Mouse (Mus musculus) left cerebral cortex, adult 2 months (tissue): ENCODE data around the gene Prrt1. TPM values are rescaled to one million over a fixed set of nuclear protein-coding genes. Genes with fewer than 3 reads are reported as not detected.

ENCODE experiments used
- DNase-seq, 2 experiments: peaks; one replicate each; pipeline ENCODE4 v3.0.0; 2021 to 2022; ENCODE audit warnings: low spot score in 2 of 2, mixed read lengths in 1 of 2; ENCODE audit errors: extremely low spot score in 1 of 2
- H3K27ac ChIP-seq: fragments of 200-600 bp; 2 replicates; pipeline ENCODE4 v1.8.1; 2022
- H3K4me3 ChIP-seq: fragments of 200-600 bp; 2 replicates; pipeline ENCODE4 v1.8.1; 2022
- CTCF ChIP-seq: fragments of 200-600 bp; IDR thresholded peaks from 2 replicates; pipeline ENCODE4 v1.8.1; 2022; ENCODE audit warnings: antibody characterized with exemption, mild to moderate bottlenecking, moderate library complexity
- intact Hi-C: fragments of 180-260 bp; cut with DNase I; formaldehyde crosslinking; loops from one replicate; pipeline ENCODE4 v1.15.1; 2025
- total RNA-seq, 2 experiments: library from RNA; stranded (reverse); gene quantifications; 2 replicates each; pipeline ENCODE4 v1.2.3; 2021

The Prrt1 gene
- total RNA-seq, 2 experiments from 2014 or later, result 172 to 205 TPM

GRCm38 (mm10) chr17:34601796-34602195 is 27.5 kb upstream of the Prrt1 start:
- intact Hi-C loops, result loop anchor here (1.0 kb wide), 1 partner anchor 8 kb away; no protein-coding TSS in a partner anchor
- H3K4me3 ChIP-seq, result no peak overlapping the region
- H3K27ac ChIP-seq, result no peak overlapping the region
- no peak for DNase-seq
- no peak for TF ChIP-seq CTCF

DNA sequence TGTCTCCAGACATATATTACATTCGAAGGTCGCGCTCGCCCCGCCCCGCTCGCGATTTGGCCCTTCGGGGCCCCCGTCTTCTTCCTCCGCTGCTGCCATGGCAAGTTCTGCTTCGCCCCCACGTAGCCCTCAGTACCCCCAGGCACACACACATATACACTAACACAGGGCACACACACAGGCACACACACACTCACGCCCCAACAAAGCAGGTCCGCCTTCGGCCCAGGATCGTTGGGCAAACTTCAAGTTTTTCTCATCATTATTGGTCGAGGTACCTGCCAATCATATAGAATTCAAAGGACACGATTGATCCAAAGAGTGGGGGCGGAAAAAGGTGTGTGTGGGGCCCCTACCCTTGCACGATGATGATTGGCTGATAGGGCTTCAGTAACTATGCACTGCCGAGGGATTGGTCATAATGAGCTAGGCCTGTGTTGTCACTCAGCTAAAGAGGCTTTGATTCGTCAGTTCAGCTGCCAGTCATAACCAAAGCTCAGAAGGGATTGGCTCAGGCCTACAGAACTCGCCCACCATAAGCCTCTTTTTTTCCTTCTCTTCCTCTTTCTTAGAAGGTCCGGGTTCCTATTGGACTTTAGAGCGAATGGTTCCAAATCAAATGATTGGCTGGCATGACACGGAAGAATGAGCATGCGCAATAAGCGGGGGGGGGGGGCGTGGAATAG is 25.8 kb upstream of the Prrt1 start, which contains the start of gene Rnf5:
Gene Rnf5 (minus strand): TSS at position 316 of the 686 bp plus-strand sequence.
- intact Hi-C loops, result no loop called here
- no peak for TF ChIP-seq CTCF
- peak; percentile 98 to 99 for DNase-seq
- H3K4me3 ChIP-seq, result peak within 1 kb of the TSS; percentile 68
- peak within 1 kb of the TSS; percentile 99 for H3K27ac ChIP-seq

- intact Hi-C loops, result no loop called here
- peak; percentile 94 to 97 for DNase-seq
- peak within 1 kb of the TSS; percentile 68 for H3K4me3 ChIP-seq
- TF ChIP-seq CTCF, result no peak
- peak within 1 kb of the TSS; percentile 99 for H3K27ac ChIP-seq
These were observed 25.2 kb upstream of the Prrt1 start, which contains the start of gene Agpat1 for GRCm38 (mm10) chr17:34604061-34604508. Agpat1 (plus strand) TSS chr17:34604262.

DNA sequence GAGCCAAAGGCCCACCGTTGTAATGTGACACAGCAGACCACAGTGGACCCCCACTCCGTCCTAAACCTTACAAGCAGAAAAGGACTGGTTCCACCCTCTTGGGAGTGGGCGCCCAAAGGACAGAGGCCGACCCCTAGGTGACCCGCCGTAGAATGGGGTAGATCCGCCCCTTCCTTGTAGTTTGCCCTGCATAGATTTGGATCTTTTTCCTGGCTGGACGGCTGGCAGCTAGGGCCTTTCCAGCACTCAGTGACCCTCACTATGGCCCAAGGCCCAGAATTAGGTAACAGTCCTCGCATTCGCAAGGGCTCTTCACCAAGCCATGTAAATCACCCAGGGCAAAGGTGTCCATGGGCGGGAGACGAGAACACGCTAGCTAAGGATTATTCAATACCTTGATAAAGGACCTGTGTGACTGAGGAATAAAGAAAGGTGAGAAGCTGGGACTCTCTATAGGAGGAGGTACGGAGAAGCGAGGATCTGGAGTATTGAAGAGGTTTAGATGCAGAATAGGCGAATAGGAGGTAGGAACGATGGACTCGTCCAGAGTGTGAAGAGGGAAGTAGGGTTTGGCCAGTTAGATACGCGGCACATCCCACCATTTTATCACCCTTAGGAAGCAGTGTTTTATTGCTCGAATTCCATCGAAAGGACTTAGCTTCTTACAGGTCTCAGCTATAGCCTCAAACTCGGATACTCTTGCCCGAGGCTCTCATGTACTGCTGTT is 24.7 kb upstream of the Prrt1 start:
- Histone ChIP-seq H3K4me3 (peak overlapping the region; percentile 60), H3K27ac (peak overlapping the region; percentile 99)
- TF ChIP-seq CTCF, result no peak
- intact Hi-C loops, result no loop called here
- peak in 1 of 2 experiments; percentile 31 for DNase-seq

DNA sequence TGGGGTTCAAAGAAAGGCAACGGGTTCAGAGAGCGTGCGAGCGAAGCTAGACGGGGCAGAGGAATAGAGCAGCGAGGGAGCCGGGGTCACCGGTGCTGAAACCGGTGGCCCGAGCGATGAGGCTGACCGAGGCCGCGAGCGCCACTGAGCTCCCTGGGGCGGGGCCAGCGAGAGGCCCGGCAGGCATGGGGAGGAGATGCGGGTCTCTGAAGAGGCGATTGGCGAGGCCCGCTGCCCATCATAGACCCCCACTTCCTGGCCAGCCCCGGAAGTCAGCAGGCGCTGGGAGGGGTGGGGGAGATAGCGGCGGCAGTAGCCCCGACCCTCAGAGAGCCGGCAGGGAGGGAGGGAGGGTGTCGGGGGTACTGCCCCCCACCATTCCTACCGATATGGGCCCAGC is 23.7 kb upstream of the Prrt1 start:
- no peak for TF ChIP-seq CTCF
- peak overlapping the region; percentile 82 for H3K27ac ChIP-seq
- peak overlapping the region; percentile 77 for H3K4me3 ChIP-seq
- DNase-seq, result peak; percentile 98
- intact Hi-C loops, result no loop called here

DNA sequence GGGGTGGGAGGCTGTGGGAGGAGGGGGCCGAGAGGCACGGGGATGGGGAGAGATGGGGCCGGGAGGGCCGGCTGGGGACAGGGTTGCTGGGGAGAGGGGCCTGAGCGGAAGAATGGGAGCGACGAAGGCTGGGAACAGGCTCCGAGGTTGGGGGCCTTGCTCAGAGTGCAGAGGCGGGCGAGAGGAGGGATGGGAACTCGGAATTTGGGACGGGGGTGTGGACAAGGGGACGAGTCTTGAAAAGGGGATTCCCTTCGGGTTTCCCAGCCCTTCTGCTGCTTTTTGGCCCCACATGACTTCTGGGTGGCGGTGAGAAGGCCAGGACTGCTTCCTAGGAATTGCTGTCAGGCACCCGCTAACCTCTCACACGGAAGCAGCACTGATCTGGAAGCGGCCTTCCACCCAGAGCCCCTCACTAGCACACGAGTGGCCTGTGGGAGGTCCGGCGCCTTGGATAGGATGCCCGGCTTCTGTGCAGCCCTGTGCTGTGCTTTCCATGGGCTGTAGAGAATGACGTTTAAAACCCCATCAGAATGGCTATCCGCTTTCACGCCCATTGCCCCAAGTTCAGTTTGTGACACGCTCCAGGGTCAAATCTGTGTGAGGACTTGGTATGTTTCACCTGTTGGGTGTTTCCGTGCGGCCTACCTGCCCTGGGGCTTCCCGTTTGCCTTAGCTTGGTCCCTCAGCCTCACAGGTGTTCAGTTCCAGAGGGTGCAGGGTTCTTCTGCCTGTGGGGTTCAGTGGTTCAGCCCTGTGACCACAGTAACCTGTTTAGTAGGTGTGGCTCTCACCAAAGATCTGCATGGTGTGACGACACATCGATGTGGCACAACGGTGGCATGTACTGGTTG is 22.9 kb upstream of the Prrt1 start:
- Histone ChIP-seq H3K4me3 (peak overlapping the region; percentile 77), H3K27ac (peak overlapping the region; percentile 82)
- TF ChIP-seq CTCF, result no peak
- intact Hi-C loops, result no loop called here
- peak in 1 of 2 experiments; percentile 21 for DNase-seq

DNA sequence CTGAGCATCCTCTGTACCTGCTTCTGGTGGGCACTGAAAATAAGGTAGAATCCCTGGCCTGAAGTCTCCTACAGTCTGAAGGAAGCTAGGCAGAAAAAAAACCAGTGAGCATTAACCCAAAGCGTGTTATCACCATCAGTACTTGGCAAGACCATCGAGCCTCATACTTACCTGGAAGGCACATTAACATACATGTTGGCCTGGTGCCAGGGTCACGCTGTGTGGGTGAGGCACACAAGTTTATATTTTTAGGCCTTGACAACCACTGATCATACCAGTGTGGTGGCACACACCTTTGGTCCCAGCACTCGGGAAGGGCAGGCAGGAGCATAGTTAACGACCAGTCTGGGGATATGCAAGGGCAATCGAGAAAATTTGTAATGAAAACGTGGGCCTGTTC is 21.3 kb upstream of the Prrt1 start:
- no peak for TF ChIP-seq CTCF
- no peak for DNase-seq
- intact Hi-C loops, result no loop called here
- H3K4me3 ChIP-seq, result no peak overlapping the region
- no peak overlapping the region for H3K27ac ChIP-seq

GRCm38 (mm10) chr17:34611050-34611449 is 18.3 kb upstream of the Prrt1 start:
- DNase-seq, result no peak
- Histone ChIP-seq H3K27ac (no peak overlapping the region), H3K4me3 (no peak overlapping the region)
- no peak for TF ChIP-seq CTCF
- intact Hi-C loops, result no loop called here

DNA sequence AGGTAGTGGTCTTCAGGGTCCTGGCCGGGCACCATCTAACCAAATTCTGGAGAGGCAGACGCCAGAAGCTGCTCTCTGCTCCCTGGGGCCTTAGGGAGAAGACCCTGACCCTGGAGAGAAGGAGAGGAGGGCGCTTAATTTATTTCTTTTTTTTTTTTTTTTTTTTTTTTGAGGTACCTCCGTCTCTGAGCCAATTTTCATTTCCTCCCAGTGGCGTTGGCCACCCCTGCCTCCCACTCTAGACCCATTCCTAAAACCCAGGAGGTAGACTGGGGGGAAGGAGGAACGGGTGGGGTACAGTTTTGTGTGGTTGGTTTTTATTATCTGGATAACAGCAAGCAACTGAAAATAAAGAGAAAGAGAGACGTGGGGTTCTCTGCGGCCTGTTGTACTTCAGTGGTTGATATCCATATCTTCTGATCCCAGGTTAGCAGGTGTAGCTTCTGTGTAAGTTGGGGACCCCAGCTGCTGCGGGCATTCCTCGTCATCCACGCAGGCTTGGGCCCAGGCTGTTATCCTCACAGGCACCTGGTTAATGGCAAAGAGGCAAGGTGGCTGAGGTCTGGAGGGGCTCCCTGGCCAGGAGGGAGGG is 16.2 kb upstream of the Prrt1 start:
- no peak for TF ChIP-seq CTCF
- peak overlapping the region; percentile 55; the same call in 1 of the 2 replicates for H3K27ac ChIP-seq
- no peak for DNase-seq
- H3K4me3 ChIP-seq, result no peak overlapping the region
- intact Hi-C loops, result no loop called here

DNA sequence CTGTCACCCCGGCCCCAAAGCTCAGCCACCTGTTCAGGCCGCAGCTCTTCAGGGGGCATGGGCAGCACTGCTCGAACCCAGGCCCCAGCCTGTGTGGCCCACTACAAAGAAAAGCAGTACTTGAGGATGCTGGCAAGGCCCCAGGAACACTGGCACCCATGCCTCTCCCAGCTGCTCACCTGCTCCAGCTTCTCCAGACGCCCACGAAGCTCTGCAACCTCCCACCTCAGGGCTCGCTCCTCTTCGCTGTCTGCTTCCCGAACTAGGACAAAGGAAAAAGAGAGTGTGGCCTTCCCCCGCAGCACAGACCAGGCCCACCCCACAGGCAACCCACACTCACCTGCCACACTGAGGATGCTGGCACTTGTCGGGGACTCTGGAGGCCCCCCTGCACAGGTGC is 15.5 kb upstream of the Prrt1 start:
- no peak for DNase-seq
- intact Hi-C loops, result no loop called here
- Histone ChIP-seq H3K4me3 (no peak overlapping the region), H3K27ac (peak overlapping the region; percentile 55; the same call in 1 of the 2 replicates)
- TF ChIP-seq CTCF, result no peak

- intact Hi-C loops, result no loop called here
- no peak for DNase-seq
- Histone ChIP-seq H3K4me3 (no peak within 1 kb of the TSS), H3K27ac (peak within 1 kb of the TSS; percentile 51; the same call in 1 of the 2 replicates)
- no peak for TF ChIP-seq CTCF
These were observed 13.5 kb upstream of the Prrt1 start, which contains the start of gene Egfl8 for GRCm38 (mm10) chr17:34615871-34616270. Egfl8 (minus strand) TSS chr17:34615971.
